Mouse (Mus musculus) adrenal gland, postnatal 10 days (tissue): Measurements from ENCODE around the gene Glycam1. TPM values are rescaled to one million over a fixed set of nuclear protein-coding genes. Genes with fewer than 3 reads are reported as not detected.
"Not testable (repeated sequence)": the region's sequence is repeated elsewhere in the genome, so short reads cannot be mapped to it uniquely, and the experiment has no call there.

ENCODE experiments used
- DNase-seq: peaks from one replicate; pipeline ENCODE4 v3.0.0; 2021; ENCODE audit warnings: mixed read lengths
- long read RNA-seq, 2 experiments: library from polyadenylated mRNA; stranded (forward); transcript quantifications; one replicate each; pipeline ENCODE4 v2.0.0; 2021
- total RNA-seq, 2 experiments: library from RNA; stranded (reverse); gene quantifications; 2 replicates each; pipeline ENCODE4 v1.2.3; 2021

The Glycam1 gene
- total RNA-seq, result 10 to 100 TPM; 22.6 to 27.0 TPM
- long read RNA-seq, experiment 1, transcript Glycam1-201 (4 exons, 628 nt), result major isoform, 11 of 21 reads
- long read RNA-seq, experiment 1, partial matches to known transcripts, result 10 of 21 reads
- long read RNA-seq, experiment 1, other reads (novel, unspliced or antisense), result 0 of 21 reads
- long read RNA-seq, experiment 2, partial matches to known transcripts, result 0 of 1 reads
- long read RNA-seq, experiment 2, other reads (novel, unspliced or antisense), result 0 of 1 reads

DNA sequence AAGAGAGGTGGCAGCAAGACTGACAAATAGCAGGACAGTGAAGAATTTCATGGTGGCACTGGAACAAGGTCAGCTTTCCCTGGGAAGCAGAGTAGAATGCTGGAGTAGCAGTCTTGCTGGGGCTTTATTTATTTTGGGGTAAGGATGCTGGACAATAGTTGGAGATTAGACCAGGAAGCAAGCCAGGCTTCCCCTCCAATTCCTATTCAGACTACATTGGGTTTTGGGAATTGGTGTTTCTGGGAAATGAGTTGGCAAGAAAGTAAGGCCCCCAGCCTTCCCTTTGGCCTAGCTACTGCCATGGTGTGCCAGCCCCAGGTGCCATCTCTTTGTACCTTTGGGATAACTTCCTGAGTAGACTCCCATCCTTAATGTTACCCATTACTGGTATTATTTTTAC, at the start of gene Glycam1:
TSS of gene Glycam1 (minus strand) at position 101 of the 400 bp plus-strand sequence.
- DNase-seq, result no peak

- DNase-seq, result no peak
These were observed 39.6 kb upstream of the Glycam1 start for GRCm38 (mm10) chr15:103604481-103604880.

DNA sequence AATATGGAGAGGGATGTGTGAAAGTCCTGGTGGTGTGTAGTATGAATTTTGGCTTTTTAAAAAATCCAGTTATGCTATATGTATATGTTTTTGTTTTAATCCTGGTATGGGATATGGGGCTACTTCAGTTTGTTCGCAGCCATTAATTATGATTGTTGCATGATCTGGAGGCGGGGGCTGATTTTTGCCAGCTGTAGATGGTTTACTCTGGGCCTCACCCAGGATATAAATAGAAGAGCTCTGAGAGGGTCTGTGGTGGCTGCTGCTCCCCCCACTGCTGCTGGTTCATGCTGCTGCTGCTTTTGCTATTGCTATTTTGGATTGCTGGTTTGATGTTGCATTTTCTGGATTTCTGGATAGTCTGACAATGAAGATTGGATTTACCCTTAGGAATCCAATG, 25.9 kb upstream of the Glycam1 start:
- no peak for DNase-seq

DNA sequence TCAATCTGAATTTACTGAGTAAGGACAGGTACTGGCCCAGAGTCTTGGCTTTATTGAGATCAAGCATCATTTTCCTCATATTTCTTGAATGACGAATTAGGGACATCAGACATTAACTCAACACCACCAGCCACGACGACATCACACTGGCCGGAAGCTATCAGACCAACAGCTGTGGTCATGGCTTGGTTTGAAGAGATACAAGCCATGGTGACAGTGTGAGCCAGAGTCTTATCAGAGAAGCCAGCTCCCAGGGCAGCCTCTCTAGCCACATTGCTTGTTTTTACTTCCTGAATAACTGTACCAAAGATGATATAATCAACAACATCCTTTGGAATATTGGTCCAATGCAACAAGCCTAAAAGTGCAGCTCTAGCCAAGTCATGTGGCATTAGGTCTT, 22.9 kb upstream of the Glycam1 start:
- not testable (repeated sequence) for DNase-seq

- no peak for DNase-seq
These were observed 21.0 kb upstream of the Glycam1 start for GRCm38 (mm10) chr15:103585876-103586275.

DNA sequence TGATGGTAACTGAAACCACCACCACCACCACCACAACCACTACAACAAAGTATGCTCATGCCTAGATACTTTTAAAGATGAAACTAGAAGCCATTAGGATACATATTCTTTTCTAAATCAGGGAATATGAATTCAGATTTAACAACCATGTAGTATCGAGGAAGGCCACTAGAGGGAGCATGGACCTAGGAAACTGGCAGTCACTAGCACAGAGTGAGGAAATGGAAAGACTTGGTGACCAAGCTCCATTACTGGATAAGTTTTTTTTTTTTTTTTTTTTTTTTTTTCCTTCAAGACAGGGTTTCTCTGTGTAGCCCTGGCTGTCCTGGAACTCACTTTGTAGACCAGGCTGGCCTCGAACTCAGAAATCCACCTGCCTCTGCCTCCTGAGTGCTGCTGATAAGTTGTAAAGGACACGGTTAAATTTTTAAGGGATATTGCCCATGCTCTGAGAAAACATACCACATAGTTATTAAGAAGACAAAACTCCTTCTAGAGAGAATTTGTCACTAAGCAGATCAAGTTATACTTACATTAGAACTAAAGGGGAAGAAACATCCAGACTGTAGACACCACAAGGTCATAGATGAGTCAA, 12.7 kb downstream of the Glycam1 start:
- peak; percentile 68 for DNase-seq

GRCm38 (mm10) chr15:103551053-103551452, 13.8 kb downstream of the Glycam1 start:
- DNase-seq, result no peak

DNA sequence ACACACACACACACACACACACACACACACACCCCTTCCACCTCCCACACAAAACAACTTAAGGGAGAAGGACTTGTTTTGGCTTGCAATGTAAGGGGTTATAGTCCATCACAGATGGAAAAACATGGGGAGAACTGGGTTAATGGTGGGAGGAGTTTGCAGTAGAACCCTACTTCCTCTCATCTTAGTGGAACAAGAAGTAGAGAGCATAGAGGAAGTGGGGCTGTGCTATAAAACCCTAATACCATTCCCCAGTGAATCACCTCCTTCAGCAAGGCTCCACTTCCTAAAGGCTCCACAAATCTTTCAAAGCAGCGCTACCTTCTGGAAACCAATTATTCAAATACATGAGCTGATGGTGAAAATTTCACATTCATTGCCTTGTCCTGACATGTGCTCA, 15.4 kb downstream of the Glycam1 start:
- DNase-seq, result no peak

GRCm38 (mm10) chr15:103547983-103548382, 16.9 kb downstream of the Glycam1 start:
- DNase-seq, result no peak

DNA sequence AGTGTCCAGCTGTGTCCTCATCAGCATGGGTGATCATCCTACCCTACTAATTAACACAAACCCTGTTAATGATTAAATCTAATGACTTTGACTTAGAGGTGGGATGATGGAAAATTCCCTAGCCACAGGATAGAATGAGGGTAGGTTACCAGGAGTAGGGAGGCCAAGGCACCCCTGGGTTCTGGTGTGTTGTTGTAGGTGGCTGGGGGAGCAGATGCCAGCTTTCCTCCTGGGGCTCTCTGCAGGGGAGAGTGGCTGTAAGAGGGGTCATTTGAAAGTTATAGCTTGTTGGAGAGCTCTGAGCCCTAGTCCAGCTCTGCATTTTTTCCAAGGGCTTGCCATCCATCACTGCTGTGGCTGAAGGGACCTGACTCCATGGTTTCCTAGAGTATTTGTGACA, 22.4 kb downstream of the Glycam1 start:
- DNase-seq, result no peak

- no peak for DNase-seq
These were observed 24.2 kb downstream of the Glycam1 start for GRCm38 (mm10) chr15:103540646-103541045.

DNA sequence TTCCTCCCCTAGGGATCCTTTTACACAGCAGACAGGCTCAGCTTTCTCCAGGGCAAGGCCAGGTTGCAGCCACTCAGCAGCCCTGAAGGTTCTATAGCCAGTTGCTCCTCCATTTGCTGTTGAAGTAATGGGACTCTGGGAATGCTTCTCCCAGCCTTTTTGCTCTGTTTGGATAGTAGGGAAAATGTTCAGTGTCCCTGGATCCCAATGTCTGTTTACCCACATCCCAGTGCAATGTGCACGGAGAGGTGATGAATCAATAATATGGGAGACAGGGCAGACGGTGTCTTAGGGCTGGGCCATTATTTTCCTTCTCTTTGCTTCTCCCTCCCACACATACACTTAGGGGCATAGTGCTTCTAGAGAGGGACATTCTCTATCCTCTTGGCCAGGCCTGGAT, 25.6 kb downstream of the Glycam1 start:
- no peak for DNase-seq

DNA sequence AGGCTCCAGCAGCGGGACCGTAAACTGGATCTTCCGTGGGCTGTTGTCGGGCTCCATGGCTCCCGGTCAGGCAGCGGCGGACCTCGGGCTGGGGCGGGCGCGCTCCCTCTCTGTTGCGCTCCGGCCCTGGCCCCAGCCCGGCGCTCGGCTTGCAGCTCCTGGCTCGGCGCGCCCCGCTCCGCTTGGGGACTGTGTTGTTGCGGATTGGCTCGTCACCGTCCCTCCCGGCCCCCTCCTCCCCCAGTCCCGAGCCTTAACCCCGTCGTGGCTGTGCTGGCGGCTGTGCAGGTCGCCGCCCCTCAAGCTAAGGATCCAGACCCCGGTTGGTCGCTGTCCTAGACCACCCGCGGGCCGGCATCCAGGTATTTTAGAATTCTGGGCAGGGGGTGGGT, 27.1 kb downstream of the Glycam1 start, which contains the start of gene Ppp1r1a:
TSS of gene Ppp1r1a (minus strand) at position 182 of the 392 bp plus-strand sequence.
- peak; percentile 84 for DNase-seq

- DNase-seq, result peak; percentile 24
These were observed 27.7 kb downstream of the Glycam1 start for GRCm38 (mm10) chr15:103537011-103537821.

- no peak for DNase-seq
These were observed 28.4 kb downstream of the Glycam1 start for GRCm38 (mm10) chr15:103536456-103536855.

DNA sequence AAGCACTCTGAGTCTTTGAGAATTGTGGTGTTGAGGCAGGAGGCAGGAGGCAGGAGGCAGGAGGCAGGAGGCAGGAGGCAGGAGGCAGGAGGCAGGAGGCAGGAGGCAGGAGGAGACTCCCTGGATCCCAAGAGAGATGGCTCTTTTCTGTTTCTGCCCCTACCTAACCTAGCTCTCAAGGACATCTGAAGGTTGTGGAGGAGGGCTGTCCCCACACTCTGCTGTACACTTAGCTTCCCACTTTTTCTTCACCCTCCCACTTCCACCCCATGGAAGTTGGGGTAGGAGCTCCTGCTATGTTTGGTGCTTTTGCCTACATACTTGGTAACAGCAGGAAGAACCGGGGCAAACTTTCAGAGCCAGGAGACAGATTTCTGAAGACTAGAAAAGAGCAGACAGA, 29.1 kb downstream of the Glycam1 start:
- no peak for DNase-seq

- DNase-seq, result no peak
These were observed 29.9 kb downstream of the Glycam1 start for GRCm38 (mm10) chr15:103535030-103535429.

- DNase-seq, result no peak
These were observed 30.7 kb downstream of the Glycam1 start for GRCm38 (mm10) chr15:103534054-103534620.

DNA sequence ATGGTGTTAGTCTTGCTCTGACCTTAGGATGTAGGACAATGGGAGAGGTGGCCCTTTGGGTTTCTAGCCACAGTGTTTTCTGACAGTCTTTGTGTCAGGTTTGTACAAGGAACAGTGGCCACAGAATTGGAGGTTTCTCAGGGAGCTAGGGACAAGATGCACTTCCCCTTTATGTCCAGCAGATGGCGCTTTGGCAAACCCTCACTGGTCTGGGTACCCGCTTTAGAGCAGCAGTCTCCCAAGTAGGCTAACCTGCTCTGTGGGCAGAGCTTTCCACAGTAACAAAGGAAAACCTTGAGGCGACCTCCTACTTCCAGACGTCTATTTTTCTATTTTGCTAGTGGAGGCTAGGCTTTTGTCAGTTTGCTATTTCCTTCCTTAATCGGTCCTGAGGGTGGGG, 34.5 kb downstream of the Glycam1 start:
- peak; percentile 69 for DNase-seq

GRCm38 (mm10) chr15:103523156-103523555, 41.7 kb downstream of the Glycam1 start:
- no peak for DNase-seq

DNA sequence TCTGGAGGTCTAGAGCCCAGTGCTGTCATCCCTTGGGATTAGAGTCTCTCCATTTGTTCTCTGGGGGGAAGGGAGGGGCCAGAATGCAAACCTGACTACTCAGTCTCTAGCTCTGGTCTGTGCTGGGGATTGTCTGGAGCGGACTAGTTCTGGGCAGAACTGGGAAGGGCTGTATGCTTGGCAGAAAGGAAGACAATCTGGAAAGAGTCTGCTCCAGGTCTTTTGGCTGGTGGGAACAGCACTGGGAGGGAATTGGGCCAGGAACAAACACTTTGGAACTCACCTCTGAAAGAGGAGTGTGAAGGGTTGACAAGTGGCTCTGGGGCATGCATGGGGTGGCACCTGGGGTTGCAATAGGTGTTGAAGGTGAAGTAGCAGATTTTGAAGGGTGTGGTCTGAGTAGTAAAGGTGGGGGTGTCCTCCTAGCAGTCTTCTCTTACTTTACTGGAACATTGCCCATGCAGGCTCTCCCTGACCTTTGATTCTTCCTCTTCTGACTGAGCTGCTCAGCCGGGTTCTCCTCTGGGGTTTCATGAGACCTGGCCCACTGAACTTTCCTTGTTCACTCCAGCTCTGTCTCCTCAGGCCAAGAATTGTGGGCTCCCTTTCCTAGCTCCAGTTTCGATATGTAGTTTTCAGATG, 42.3 kb downstream of the Glycam1 start:
- DNase-seq, result peak; percentile 26
